Mouse (Mus musculus) ovary, postnatal 10 days (tissue): ENCODE data around the gene Synrg.

Experiments
- DNase-seq: peaks from one replicate; pipeline ENCODE4 v3.0.0; 2022; ENCODE audit warnings: low spot score

Gene Synrg

DNA sequence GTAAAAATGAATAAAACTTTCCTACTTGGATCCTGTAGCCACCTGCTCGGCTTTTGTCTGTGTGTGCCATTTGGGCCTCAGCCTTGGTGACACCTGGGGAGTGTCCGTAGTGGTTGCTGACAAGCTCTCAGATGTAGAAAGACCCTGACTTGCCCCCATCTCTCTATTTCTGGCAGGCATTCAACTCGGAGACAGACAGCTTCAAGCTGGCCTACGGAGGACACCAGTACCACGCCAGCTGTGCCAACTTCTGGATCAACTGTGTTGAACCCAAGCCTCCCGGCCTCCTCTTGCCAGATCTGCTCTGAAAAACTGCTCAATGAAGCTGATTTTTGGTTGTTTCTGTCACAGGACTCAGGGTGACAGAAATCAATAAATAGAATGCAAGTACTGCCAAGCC, 76.4 kb downstream of the Synrg start:
- DNase-seq = no peak

DNA sequence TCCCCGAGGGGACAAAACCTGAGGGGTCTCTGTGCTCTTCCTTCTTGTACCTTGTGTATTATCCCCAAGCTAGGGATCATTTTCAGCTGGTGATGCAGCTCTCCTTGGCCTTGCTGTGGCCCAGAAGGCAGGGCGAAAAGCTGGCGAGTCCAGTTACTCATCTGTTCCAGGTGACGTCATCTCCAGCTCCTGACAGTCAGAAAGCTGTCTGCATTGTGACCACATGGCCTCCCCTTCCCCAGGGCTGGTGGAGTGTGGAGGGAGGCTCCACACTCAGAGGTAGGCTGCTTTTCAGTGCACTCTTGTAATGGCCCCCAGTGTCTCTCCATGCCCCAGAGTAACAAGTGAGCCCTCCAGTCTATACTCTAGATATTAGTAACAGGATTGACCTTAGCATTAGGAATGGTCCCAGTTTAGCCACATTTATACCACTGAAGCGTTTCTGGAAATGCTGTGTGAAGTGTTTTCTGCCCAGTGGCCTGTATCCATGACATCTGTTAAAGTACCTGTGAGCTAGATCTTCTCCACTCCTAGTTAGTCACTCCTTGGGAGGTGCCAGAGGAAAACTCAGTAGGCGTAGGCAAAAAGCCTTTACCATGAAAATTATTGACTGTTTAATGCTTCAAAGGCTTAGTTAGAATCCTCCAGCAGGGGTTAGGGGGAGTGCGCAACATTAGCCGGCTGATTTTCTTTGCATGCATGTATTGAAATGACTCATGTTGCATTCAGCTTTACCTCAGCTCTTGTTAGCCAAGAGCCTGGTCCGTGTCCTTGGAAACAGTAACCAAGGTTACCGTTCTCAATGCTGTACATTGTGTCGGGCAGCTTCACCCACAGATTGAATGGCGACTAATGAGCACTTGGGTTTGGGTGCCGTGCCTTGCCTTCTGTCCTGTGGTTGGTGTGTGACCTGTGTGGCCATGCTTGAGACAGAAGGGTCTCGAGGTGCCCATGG, 78.9 kb downstream of the Synrg start:
- no peak for DNase-seq

DNA sequence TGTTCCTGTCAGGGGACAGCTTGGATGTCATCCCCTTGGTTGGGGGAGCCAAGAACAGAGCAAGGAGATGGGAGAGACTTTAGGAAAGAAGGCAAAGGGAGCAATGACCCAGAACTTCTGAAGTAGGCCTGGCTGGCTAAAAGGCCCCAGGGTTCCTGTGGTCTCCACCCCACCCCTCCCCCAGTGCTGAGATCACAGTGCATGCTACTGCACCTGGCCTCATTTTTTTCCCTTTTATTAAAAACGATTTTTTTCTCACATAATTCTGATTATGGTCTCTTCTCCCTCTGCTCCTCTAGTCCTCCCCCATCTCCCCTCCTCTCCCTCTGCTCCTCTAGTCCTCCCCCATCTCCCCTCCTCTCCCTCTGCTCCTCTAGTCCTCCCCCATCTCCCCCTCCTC, 80.8 kb downstream of the Synrg start:
- DNase-seq = no peak

DNA sequence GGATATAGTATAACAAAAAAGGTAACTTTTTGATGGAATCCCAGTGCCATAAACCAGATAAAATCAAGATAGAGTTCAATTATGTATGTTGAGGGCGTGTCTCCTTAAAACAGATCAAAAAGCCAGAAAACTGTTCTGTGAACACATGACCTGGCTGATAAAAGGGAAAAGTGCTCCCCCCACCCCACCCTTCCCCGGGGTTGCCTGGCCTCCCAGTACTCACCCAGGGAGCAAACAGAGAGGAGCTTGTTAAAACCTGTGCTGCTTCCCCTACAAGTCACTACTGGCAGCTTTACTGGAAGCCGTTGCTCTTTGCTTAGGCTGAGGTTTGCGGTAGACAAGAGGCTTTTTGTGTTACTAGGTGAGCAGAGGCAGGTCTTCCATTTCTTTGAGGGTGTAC, 83.0 kb downstream of the Synrg start:
- no peak for DNase-seq

DNA sequence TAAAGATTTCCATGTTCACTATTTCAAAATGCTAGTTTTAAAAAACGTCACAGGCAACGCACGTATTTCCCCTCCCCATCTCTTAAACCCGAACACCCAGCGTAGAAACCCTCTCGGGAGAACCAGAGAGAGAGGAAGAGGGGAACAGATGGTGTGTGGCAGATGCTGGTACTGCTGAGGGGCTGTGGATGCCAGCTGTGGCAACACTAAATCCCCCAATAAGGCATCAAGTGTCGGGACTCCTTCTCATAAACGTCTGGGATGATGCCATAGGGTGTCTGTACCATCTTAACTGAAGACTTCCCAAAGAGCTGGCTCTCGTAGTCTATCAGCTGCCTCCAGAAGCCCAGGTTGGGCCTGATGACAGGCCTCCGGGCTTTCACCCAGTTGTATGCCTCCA, 84.2 kb downstream of the Synrg start:
- DNase-seq = no peak

DNA sequence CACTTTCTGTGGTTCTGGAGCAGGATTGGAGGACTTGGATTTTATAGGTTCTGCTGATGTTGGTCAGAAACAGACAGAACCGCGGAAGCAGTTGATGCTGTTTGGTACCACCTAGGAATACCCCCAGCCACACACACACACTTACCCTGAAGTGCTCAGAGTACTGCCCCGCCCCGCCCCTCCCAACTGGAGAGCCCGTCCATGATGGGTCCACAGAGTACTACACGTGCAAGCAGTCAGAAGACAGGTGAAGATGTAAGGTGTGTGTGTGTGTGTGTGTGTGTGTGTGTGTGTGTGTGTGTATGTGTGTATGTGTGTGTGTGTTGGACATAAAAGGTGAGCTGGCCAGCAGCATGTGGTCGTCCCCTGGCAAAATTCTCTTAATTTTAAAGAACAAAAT, 88.8 kb downstream of the Synrg start:
- DNase-seq = no peak

DNA sequence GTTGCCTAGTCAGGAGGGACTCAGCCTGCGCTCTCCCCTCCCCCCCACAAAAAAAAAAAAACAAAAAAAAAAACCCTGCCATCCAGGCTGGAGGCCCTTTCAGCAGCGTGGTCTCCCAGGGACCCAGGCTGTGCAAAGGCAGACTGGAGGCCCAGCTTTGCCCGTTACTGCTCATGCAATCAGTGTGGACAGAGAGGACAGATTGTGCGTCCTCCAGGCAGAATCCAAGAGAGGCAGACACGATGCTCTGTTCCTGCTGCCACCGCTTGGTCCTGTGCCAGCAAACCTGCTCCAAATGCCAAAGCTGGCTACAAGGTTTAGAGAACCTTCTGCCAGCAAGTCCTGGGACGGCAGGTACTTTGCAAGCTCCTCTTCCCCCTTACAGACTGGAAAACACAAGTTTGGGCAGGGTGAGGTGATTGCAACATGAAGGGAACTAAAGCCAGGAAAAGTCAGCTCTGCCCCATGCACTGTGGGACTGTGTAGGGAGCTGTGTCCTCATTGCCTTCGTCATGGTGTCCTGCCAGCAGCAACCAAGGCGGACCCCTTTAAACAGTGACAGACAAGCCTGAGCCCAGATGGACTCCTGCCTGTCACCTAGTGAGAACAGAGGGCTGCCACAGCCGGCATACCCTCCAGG, 89.4 kb downstream of the Synrg start:
- DNase-seq = no peak

DNA sequence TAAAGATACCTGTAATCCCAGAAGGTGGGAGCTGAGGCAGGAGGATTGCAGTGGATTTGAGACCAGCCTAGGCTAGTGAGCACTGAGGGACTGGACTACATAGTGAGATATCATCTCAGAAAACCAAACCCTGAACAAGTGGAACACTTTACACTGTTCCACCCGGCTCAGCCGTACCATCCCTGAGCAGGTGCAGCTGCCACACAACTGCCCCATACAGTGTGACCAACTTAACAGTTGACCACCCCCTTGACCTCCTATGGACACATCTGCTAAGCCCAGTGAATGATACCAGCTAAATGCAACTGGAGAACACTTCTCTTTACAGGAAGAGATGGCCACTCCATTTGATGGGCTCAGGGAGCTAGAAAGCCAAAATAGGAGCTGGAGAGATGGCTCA, 93.2 kb downstream of the Synrg start:
- DNase-seq = no peak

DNA sequence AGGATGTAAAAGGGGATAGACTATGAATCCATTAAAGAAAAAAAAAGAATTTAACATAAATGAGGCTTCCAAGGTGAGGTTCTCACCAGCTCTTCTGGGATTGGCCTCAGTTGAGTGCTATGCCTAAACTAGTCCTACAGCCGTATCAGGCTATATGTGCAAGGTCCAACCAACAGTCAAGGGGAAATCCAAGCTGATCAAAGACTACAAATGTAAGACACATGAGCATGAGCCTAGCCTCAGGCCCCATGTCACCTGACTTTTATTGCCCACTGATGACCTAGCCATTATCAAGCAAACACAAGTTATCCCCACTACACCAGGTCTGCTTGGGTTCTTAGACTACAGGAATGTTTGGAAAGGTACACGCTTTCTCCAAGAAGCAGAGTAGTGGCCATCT, 95.6 kb downstream of the Synrg start:
- DNase-seq = no peak

DNA sequence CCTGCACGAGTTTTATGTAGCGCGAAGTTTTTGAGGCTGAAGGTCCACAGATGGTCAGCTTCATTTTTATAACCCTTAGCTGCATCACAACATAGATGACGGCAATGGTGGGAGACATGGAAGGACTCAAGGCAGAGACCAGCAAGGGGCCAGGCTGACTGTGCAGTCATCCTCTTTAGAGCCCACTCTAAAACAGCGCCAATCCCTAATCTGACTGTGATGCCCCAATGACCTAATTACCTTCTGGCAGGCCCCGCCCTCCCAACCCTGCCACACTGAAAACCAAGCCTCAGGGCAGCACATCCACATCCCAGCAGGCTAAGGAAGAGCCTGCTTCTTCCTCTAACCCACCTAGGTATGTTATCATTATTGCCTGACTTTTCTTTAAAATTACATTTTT, 96.4 kb downstream of the Synrg start:
- DNase-seq = no peak

DNA sequence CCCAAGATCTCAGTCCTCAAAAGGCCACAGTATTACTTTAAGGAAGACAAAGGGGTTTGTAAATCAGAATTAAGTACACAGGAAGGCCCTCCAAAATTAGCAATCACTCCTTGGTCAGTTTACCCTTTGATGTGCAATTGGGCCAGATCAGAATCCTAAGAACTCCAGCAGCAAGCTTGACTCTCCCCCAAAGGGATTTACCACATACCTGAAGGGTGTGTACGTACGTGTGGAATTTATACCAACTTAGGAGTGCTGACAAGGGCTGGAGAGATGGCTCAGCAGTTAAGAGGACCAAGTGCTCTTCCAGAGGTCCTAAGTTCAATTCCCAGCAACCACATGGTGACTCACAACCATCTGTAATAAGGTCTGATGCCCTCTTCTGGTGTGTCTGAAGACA, 97.7 kb downstream of the Synrg start:
- no peak for DNase-seq

DNA sequence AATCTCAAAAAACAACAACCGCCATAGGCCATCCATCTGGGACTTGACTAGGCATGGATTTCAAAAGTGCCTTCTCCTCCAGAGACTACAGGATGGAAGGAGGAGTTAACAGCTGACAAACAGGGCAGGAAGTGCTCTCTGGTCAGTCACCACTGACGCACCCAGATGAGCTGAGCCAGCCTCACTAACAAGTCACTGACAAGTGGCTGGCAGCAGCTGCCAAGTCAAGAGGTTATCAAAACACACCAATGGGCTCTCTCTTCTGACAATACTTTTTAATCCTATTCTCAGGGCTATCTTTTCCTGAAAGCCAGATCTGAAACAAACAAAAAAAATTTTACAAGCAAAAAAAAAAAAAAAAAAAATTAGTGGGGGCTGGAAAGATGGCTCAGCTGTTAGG, 98.6 kb downstream of the Synrg start:
- DNase-seq = no peak

DNA sequence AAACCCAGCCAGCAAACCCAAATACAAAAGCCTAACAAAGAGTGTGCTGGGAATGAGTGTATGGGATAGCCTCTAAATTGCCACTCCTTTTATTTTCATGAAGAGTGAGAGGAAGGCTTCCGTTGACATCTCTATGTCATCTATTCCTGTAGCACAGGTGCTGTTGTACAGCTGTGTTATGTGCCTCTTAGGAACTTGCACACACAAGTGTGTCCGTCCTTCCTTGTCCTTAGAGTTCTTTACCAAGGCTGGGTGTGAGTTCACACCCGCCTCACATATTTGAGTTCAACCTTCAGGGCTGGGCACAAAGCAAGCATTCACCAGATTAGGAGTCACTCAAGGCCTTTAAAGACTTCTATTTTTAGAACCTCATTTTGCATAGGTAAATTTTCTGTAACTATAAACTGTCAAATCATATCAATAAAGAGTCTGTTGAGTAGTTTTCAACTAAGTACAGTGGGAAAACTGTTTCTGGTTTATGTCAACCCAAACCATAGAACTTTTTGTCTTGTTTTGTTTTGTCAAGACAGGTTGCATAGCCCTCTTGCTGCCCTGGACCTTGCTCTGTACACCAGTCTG, 99.5 kb downstream of the Synrg start:
- no peak for DNase-seq

DNA sequence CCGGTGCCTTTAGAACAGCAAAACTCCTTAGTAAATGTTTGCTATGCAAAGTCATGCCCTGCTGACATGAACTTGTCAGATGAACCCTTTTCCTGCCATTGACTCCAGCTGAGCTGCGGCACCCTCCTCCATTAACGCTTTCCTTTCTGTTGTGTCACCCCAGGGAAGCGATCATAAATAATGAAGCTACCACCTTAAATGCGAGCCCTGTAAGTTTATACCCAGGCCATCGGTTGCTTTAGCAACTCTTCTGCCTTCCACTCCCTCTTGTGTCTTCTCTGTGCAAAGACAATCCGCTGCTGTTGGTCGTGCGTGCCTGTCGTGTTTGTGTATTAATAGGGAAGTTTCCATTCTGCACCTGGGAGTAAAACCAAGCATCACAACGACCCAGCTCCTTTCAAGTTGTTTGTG, 101.8 kb downstream of the Synrg start:
- no peak for DNase-seq

DNA sequence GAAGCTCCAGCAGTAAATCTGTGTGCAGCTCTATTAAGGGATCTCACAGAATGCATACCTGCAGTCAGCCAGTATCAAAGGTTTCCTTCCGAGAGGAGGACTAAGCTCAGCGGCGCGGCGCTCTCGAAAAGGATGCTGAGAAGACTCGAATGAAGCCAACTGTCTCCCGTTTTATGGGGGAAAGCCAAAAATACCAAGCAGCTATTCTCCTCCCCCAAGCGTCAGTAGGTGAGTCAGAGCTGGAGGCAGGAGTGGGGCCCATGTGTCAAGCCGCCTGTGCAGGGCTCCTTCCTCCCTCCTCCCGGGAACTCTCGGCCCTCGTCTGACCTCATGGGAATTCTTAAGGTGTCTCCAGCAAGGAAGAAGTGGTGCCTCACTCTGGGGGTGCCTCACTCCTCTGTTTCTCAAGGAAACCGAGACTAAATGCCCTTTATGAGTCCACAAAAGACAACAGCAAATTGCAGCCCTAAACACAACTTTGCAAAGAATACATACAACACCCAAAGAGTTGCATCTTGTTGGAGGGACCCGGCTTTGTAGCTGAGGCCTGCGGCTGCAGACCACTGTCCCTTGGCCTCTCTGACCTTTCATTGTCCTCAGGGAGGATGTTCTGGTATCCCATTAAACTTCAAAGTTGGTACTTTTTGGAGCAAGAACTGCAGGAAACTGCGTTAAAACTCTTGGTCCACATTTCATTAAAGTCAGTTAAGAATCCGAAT, 102.9 kb downstream of the Synrg start:
- DNase-seq = no peak

DNA sequence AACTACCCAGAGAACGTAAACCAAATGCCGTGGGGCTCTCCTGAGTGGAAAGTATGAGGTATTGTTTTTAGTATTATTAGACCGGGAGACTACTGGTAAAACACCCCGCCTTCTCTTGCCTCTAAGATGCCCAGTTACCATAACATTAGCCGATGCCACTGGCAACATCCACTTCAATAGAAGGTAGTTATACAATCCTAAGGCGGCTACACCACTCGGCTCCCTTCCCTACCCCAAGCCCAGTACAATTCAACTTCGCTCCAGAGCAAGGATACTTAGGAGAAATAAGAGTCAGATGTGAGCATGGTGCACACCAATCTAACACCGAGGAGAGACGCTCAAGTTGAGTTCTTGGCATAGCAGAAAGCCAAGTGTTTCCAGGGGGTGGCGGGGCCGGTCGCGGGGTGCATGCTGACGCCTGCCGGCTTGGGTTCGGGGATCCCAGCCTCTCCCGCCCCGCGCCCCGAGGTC, 103.5 kb downstream of the Synrg start:
- DNase-seq = no peak

DNA sequence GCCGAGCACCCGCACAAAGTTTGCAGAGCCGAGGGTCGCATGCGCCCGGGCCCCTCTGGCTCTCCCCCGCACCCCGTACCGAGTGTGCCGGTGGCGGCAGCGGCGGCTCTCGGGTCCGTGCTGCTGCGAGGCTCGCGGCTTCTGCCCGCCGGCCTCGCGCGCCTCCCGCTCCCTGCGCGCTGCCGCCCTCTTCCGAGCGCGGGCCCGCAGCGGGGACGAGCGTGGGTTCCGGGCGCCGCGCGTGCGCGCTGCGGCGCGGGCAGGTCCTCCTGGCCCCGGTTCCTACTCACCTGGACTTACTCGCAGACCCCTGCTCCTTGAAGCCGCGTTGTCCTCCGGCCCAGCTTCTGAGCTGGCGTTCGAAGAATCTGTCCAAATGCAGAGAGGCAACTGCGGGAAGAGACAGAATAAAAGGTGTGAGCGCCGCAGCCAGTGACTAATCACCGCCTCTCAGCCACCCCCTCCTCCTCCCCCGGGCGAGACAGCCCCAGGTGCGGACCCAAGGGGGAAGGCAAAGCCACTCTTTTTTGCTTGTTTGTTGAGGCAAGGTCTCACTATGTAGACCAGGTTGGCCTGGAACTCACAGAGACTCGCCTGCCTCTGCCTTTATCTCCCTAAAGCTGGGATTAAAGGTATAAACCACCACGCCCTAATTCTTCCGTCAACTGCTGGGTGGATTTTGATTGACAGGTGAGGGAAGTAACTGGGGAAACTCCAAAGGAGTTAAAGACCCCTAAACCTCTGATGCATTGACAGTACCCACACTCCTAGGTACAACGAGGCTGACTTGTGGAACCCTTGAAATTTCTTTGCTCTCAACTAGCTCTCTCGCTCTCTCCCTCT, 104.2 kb downstream of the Synrg start:
- DNase-seq = no peak

DNA sequence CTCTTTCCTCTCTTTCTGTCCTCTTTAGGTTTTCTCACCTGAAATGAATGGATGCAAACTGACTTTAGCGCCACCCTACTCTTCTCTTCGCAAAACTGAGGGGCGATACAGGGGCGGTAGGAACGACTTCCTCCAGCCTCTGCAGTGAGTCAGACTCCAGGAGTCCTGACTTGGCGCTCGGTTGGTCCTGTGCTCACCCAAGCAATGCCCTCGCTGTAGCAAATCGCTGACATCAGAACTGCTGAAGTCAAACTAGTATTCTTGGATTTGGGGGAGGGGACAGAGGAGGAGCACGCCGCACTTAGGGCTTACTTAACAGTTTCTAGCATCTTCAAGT, 104.8 kb downstream of the Synrg start, which contains the start of gene Dusp14:
Gene Dusp14, minus strand, starts transcription at position 228 of the 337 bp plus-strand sequence.
- DNase-seq = no peak

DNA sequence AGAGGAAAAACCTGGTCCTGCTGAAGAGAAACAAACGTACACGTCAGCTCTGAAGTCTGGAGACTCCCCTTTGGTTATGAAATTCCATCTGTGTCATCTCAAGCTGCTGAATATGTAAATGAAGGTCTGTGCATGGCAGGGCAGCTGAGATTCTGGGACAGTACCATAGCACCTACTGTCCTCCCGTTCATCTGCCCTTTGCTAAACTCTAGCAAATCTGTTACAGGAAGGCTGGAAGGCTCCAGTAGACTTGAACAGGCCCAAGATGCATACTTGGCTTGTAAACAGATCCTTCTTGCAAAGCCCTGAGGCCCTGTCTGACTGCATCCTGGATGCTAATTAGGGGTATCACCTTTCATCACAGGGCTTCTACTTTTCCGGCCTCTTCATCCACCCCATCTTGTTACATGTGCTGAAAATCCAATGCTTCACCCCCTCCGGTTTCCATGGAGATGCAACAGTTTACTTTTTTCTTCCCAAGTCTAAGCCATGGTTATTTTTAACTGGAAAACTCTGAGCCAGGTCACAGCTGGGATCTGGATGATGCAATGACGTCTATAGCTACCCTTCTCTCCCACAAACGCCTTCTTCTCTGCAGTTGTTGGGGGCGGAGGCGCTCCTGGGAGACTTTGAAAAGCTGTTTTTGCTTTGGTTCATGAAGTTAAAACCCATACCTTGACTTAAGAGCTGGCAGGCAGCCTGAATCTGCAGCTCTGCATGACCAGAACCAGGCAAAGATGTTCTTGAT, 108.8 kb downstream of the Synrg start:
- no peak for DNase-seq

DNA sequence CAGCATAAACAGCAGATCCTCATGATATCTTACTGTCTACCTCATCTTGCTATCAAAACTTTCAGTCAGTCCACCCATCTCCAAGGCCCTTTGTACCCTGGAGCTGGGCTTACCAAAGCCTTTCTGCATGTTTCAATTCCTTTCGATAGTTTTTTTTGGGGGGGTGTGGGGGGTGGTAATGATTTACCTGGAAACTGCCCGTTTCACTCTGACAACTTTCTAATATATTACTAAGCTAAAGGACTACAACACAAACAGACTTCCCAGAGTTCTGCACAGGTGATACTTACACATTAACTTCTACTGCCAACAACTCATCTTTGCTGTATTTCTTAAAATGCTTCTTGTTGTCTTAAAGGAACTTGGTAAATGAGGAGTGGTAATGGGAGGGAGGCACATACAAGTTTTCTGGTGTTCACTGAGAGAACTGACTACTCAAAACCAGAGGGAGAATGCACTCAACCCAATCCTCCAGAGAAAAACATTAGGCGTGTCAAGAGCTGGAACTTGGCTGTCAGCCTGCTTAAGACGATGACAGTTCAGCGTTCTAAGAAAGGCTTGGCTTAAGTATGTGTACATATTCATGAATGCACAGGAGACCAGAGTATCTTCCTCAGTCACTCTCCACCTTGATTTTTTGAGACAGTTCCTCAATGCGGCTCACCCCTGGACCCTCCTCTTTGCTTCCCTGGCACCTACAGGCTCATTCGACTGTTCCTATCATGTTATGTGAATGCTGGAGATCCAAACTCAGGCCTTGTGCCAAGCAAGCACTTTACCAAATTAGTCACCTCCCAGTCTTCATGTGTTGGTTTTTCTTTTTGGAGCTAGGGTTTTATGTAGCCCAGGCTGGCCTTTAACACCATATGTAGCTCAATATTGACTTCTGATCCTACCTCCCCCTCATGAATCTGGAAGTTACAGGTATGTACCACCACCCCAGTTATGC, 109.9 kb downstream of the Synrg start:
- no peak for DNase-seq
